Mouse (Mus musculus) fibroblast of lung, adult 2 months (primary cell): Measurements from ENCODE around the gene Gm11037.

Experiments used
- DNase-seq: peaks from one replicate; pipeline ENCODE4 v3.0.0-alpha.2; 2011; ENCODE audit warnings: low read depth

The Gm11037 gene

GRCm38 (mm10) chr2:131179990-131180587 lies 46.8 kb downstream of the Gm11037 start, which contains the start of gene Cenpb:
Gene Cenpb, minus strand, starts transcription at chr2:131180067.
- DNase-seq, result no peak
